Mouse (Mus musculus) liver, embryonic 12.5 days (tissue): ENCODE measurements at regions not wholly inside any gene's neighbourhood (a gene's known extent, or its start where the extent isn't known, plus 50 kb on each side); places are given as distances from the start of the nearest gene placed in this dataset.

Experiments
- ATAC-seq: fragments of 200-750 bp; cut with Nextera tagmentation; 2 replicates; pipeline ENCODE4 v1.8.0; 2017; ENCODE audit warnings: moderate number of reproducible peaks, mild to moderate bottlenecking, moderate library complexity
- H3K27ac ChIP-seq: fragments of 300-500 bp; sonication (generic); 2 replicates; pipeline ENCODE4 v1.5.1; 2016; ENCODE audit warnings: mild to moderate bottlenecking
- H3K27me3 ChIP-seq: fragments of 300-500 bp; sonication (generic); replicated peaks from 2 replicates; pipeline ENCODE4 v1.6.1; 2016; ENCODE audit warnings: mild to moderate bottlenecking, moderate library complexity
- H3K36me3 ChIP-seq: fragments of 300-500 bp; sonication (generic); 2 replicates; pipeline ENCODE4 v1.6.1; 2016; ENCODE audit warnings: mild to moderate bottlenecking, moderate library complexity
- H3K4me1 ChIP-seq: fragments of 300-500 bp; sonication (generic); 2 replicates; pipeline ENCODE4 v1.6.1; 2016
- H3K4me2 ChIP-seq: fragments of 300-500 bp; sonication (generic); 2 replicates; pipeline ENCODE4 v1.6.1; 2016; ENCODE audit warnings: mild to moderate bottlenecking, moderate library complexity
- H3K4me3 ChIP-seq: fragments of 300-500 bp; sonication (generic); 2 replicates; pipeline ENCODE4 v1.5.1; 2016; ENCODE audit warnings: mild to moderate bottlenecking, moderate library complexity
- H3K9ac ChIP-seq: fragments of 300-500 bp; sonication (generic); 2 replicates; pipeline ENCODE4 v1.6.1; 2016; ENCODE audit warnings: mild to moderate bottlenecking, moderate library complexity
- H3K9me3 ChIP-seq: fragments of 300-500 bp; sonication (generic); replicated peaks from 2 replicates; pipeline ENCODE4 v1.6.1; 2016; ENCODE audit warnings: mild to moderate bottlenecking, moderate library complexity
- WGBS: fragments of 180-500 bp; shearing (Covaris S2); methylation state at CpG from one replicate; pipeline ENCODE4 v1.1.7; 2016; ENCODE audit not compliant: insufficient replicate concordance; 5-methylcytosine and 5-hydroxymethylcytosine counted together

- Histone ChIP-seq H3K27me3 (no peaks in the 10 kb centered on the region), H3K36me3 (no peaks in the 10 kb centered on the region), H3K4me3 (no peak overlapping the region), H3K9me3 (0 out of 2 replicates have a peak, but pooled peaks cover 3% of the 10 kb centered on the region), H3K4me1 (no peaks in the 10 kb centered on the region), H3K4me2 (no peak overlapping the region), H3K9ac (no peak overlapping the region), H3K27ac (no peak overlapping the region)
- ATAC-seq, result no peak
- 55% methylated on average over 7 of the region's 7 CpGs for WGBS
Observed at GRCm38 (mm10) chr4:81005507-81006328, 95.3 kb downstream of the Lurap1l start.

- Histone ChIP-seq H3K4me3 (no peak overlapping the region), H3K36me3 (no peaks in the 10 kb centered on the region), H3K27me3 (no peaks in the 10 kb centered on the region), H3K9me3 (no peaks in the 10 kb centered on the region), H3K9ac (no peak overlapping the region), H3K4me1 (no peaks in the 10 kb centered on the region), H3K4me2 (no peak overlapping the region), H3K27ac (no peak overlapping the region)
- ATAC-seq, result no peak
- 70% methylated on average over 1 of the region's 1 CpGs for WGBS
Observed at GRCm38 (mm10) chr4:81006546-81006945, 96.1 kb downstream of the Lurap1l start.

- ATAC-seq, result no peak
- Histone ChIP-seq H3K27ac (no peak overlapping the region), H3K36me3 (no peaks in the 10 kb centered on the region), H3K9ac (no peak overlapping the region), H3K4me1 (no peaks in the 10 kb centered on the region), H3K4me2 (no peak overlapping the region), H3K9me3 (no peaks in the 10 kb centered on the region), H3K27me3 (no peaks in the 10 kb centered on the region), H3K4me3 (no peak overlapping the region)
- 62% methylated on average over 2 of the region's 2 CpGs for WGBS
Observed at GRCm38 (mm10) chr4:81021850-81022249, 111.4 kb downstream of the Lurap1l start.

- Histone ChIP-seq H3K27ac (no peak overlapping the region), H3K9ac (no peak overlapping the region), H3K4me3 (no peak overlapping the region), H3K27me3 (no peaks in the 10 kb centered on the region), H3K4me2 (no peak overlapping the region), H3K36me3 (no peaks in the 10 kb centered on the region), H3K4me1 (no peaks in the 10 kb centered on the region), H3K9me3 (no peaks in the 10 kb centered on the region)
- no peak for ATAC-seq
- WGBS, result 69% methylated on average over 14 of the region's 14 CpGs
Observed at GRCm38 (mm10) chr4:81023436-81023983, 113.1 kb downstream of the Lurap1l start.

GRCm38 (mm10) chr4:81027558-81027957 is 117.1 kb downstream of the Lurap1l start:
- Histone ChIP-seq H3K4me1 (no peaks in the 10 kb centered on the region), H3K9me3 (no peaks in the 10 kb centered on the region), H3K27me3 (no peaks in the 10 kb centered on the region), H3K9ac (no peak overlapping the region), H3K36me3 (no peaks in the 10 kb centered on the region), H3K27ac (no peak overlapping the region), H3K4me2 (no peak overlapping the region), H3K4me3 (no peak overlapping the region)
- 74% methylated on average over 1 of the region's 1 CpGs for WGBS
- ATAC-seq, result no peak

- no peak overlapping the region for H3K27ac ChIP-seq
- H3K4me2 ChIP-seq, result no peak overlapping the region
- H3K27me3 ChIP-seq, result no peaks in the 10 kb centered on the region
- no peak overlapping the region for H3K4me3 ChIP-seq
- no peak overlapping the region for H3K9ac ChIP-seq
- no peak for ATAC-seq
- 63% methylated on average over 3 of the region's 3 CpGs for WGBS
- H3K9me3 ChIP-seq, result no peaks in the 10 kb centered on the region
- H3K36me3 ChIP-seq, result no peaks in the 10 kb centered on the region
- no peaks in the 10 kb centered on the region for H3K4me1 ChIP-seq
Observed at GRCm38 (mm10) chr4:81030671-81031070, 120.2 kb downstream of the Lurap1l start.

GRCm38 (mm10) chr4:81037336-81037902 is 127.0 kb downstream of the Lurap1l start:
- no peaks in the 10 kb centered on the region for H3K4me1 ChIP-seq
- H3K27me3 ChIP-seq, result no peaks in the 10 kb centered on the region

GRCm38 (mm10) chr4:81058227-81058626 is 147.8 kb downstream of the Lurap1l start:
- no peaks in the 10 kb centered on the region for H3K27me3 ChIP-seq
- no peaks in the 10 kb centered on the region for H3K36me3 ChIP-seq
- H3K4me2 ChIP-seq, result no peak overlapping the region
- H3K9me3 ChIP-seq, result no peaks in the 10 kb centered on the region
- no peak overlapping the region for H3K4me3 ChIP-seq
- no peaks in the 10 kb centered on the region for H3K4me1 ChIP-seq
- H3K9ac ChIP-seq, result no peak overlapping the region
- WGBS, result 65% methylated on average over 1 of the region's 1 CpGs
- ATAC-seq, result no peak
- no peak overlapping the region for H3K27ac ChIP-seq

More at GRCm38 (mm10) chr4:81037336-81037902, 127.0 kb downstream of the Lurap1l start:
- Histone ChIP-seq H3K9me3 (no peaks in the 10 kb centered on the region), H3K36me3 (no peaks in the 10 kb centered on the region), H3K4me2 (no peak overlapping the region), H3K9ac (no peak overlapping the region), H3K27ac (no peak overlapping the region), H3K4me3 (no peak overlapping the region)
- ATAC-seq, result no peak

- no peaks in the 10 kb centered on the region for H3K4me1 ChIP-seq
- no peaks in the 10 kb centered on the region for H3K27me3 ChIP-seq
- H3K9ac ChIP-seq, result no peak overlapping the region
- H3K4me2 ChIP-seq, result no peak overlapping the region
- WGBS, result 65% methylated on average over 5 of the region's 5 CpGs
- H3K36me3 ChIP-seq, result no peaks in the 10 kb centered on the region
- no peak overlapping the region for H3K27ac ChIP-seq
- H3K4me3 ChIP-seq, result no peak overlapping the region
- ATAC-seq, result no peak
- no peaks in the 10 kb centered on the region for H3K9me3 ChIP-seq
Observed at GRCm38 (mm10) chr4:81058809-81059208, 148.4 kb downstream of the Lurap1l start.

- H3K9me3 ChIP-seq, result no peaks in the 10 kb centered on the region
- H3K9ac ChIP-seq, result no peak overlapping the region
- 77% methylated on average over 3 of the region's 3 CpGs for WGBS
- no peaks in the 10 kb centered on the region for H3K4me1 ChIP-seq
- no peak for ATAC-seq
- no peak overlapping the region for H3K4me2 ChIP-seq
- no peak overlapping the region for H3K4me3 ChIP-seq
- H3K27me3 ChIP-seq, result no peaks in the 10 kb centered on the region
- H3K36me3 ChIP-seq, result no peaks in the 10 kb centered on the region
- H3K27ac ChIP-seq, result no peak overlapping the region
Observed at GRCm38 (mm10) chr4:81059356-81059755, 148.9 kb downstream of the Lurap1l start.

GRCm38 (mm10) chr4:81082290-81082947 is 172.0 kb downstream of the Lurap1l start:
- Histone ChIP-seq H3K36me3 (no peaks in the 10 kb centered on the region), H3K9me3 (no peaks in the 10 kb centered on the region), H3K4me2 (no peak overlapping the region), H3K27ac (no peak overlapping the region), H3K9ac (no peak overlapping the region), H3K27me3 (no peaks in the 10 kb centered on the region), H3K4me1 (no peaks in the 10 kb centered on the region), H3K4me3 (no peak overlapping the region)
- ATAC-seq, result no peak
- WGBS, result 60% methylated on average over 6 of the region's 6 CpGs

- H3K27me3 ChIP-seq, result no peaks in the 10 kb centered on the region
- no peak overlapping the region for H3K4me3 ChIP-seq
- no peaks in the 10 kb centered on the region for H3K4me1 ChIP-seq
- no peak overlapping the region for H3K27ac ChIP-seq
- H3K9ac ChIP-seq, result no peak overlapping the region
- no peak for ATAC-seq
- H3K9me3 ChIP-seq, result no peaks in the 10 kb centered on the region
- WGBS, result 50% methylated on average over 4 of the region's 4 CpGs
- no peak overlapping the region for H3K4me2 ChIP-seq
- H3K36me3 ChIP-seq, result no peaks in the 10 kb centered on the region
Observed at GRCm38 (mm10) chr4:81085188-81085587, 174.7 kb downstream of the Lurap1l start.
